Mouse (Mus musculus) cerebral cortex, adult 2 months (tissue): ENCODE measurements around the gene Chpf2.

Experiments
- WGBS: fragments of 180-500 bp; shearing (Covaris S2); methylation state at CpG from one replicate; pipeline ENCODE4 v1.1.7; 2018; 5-methylcytosine and 5-hydroxymethylcytosine counted together

Gene Chpf2

DNA sequence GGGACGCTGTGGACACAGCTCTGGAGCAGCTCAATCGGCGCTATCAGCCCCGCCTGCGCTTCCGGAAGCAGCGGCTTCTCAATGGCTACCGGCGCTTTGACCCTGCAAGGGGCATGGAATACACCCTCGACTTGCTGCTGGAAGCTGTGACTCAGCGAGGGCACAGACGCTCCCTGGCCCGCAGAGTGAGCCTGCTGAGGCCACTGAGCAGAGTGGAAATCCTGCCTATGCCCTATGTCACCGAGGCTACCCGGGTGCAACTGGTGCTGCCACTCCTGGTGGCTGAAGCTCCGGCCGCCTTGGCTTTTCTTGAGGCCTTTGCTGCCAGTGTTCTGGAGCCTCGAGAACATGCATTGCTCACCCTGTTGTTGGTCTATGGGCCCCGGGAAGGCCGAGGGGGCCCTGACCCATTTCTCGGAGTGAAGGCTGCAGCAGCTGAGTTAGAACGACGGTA lies 4.8 kb downstream of the Chpf2 start:
- 34% methylated on average over 23 of the region's 23 CpGs for WGBS

DNA sequence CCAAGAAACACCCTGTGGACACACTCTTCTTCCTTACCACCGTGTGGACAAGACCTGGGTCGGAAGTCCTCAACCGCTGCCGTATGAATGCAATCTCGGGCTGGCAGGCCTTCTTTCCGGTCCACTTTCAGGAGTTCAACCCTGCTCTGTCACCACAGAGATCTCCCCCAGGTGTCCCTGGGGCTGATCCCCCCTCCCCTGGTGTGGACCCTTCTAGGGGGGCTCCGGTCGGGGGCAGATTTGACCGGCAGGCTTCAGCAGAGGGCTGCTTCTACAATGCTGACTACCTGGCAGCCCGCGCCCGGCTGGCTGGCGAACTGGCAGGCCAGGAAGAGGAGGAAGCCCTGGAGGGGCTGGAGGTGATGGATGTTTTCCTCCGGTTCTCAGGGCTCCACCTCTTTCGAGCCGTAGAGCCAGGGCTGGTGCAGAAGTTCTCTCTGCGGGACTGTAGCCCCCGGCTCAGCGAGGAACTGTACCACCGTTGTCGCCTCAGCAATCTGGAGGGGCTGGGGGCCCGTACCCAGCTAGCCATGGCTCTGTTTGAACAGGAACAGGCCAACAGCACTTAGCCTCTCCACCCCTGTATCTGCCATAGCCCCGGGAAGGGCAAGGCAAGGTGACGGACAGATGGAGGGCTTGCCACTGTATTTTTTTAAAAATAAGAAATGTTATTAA lies 5.4 kb downstream of the Chpf2 start:
- WGBS: 57% methylated on average over 24 of the region's 24 CpGs

DNA sequence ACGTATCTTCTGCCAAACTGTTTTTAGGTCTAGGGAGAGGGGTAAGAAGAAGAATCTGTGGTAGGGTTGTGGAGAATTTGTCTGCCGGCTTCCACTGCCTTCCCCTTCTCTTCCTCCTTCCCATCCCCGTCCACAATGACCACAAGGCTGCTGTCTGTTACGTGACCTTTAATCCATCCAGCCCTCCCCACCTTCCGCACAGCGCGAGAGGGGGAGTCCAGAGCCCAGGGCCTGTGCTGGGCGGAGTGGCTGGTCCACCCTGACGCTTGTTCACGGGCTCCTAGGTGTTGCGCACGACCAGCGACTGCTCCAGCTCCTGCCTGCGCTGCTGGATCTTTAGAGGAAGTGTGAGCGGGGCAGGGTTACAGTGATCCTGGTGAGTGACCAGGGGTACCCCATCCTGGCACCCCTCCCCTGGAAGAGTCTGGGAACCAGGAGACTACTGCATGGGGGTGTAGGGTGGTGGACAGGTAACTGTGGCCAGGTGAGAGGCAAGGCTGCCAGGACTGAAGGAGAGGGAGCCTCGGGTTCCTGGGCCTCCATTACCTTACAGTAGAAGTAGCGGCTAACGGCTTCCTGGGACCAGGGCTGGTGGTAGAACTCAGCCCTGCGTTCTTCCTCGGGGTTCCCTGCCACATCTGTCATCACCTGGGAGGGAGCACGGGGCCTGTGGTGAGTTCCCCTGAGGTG lies 6.1 kb downstream of the Chpf2 start:
- WGBS: 67% methylated on average over 21 of the region's 21 CpGs

DNA sequence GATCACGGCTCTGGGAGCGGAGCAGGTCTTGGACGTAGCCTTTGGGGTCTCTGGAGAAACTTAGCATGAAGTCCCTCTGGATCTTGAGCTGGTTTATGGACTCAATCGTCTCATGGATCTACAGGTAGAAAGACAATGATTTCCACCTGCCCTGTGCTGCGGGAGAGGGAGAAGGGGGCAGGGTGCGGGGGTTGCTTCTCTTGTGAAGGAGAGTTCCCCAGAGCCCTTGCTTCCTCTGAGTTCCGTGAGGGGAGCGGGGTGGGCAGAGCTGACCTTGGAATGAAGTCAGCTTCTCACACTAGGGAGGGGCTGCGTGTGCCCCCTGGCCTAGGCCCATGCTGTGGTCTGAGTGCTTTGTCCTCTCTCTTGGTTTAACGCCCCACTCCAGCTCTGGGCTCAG lies 6.7 kb downstream of the Chpf2 start:
- WGBS: 77% methylated on average over 10 of the region's 10 CpGs

DNA sequence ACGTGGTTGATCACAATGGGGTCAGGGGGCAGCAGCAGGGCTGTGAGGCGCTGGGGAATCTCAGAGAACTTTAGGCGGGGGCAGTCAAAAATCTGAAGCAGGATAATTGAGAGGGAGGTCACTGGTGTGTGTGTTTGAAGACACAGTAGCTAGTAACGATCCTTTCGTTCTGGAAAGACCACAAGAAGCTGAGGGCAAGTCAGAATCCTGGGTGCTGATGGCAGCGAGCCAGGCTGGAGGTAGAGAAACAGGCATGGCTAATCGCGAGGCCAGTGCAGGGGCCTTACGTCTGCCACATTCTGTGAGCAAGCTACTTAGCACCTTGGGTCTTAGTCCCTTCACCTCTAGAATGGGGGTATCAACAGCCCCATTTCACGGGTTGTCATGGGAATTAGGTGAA lies 7.4 kb downstream of the Chpf2 start:
- 63% methylated on average over 10 of the region's 10 CpGs for WGBS

DNA sequence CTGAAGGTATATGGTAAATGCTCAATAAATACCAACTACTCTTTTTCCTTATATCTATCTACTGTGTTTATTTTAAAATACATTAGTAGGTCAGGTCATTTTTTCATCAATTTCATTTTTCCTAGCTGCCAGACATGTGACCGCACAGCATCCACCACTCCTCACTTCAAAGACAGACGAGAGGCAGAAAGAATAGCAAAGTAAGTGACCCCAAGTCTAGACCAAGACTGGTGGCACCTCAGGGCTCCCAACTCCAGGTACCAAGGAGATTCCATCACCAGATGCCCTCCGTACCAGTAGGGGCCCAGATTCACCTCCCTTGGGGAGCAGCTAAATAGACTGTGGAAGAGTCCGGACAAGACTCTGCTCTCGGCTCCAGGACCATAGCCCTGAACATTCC lies 7.8 kb downstream of the Chpf2 start:
- WGBS: 88% methylated on average over 5 of the region's 5 CpGs

DNA sequence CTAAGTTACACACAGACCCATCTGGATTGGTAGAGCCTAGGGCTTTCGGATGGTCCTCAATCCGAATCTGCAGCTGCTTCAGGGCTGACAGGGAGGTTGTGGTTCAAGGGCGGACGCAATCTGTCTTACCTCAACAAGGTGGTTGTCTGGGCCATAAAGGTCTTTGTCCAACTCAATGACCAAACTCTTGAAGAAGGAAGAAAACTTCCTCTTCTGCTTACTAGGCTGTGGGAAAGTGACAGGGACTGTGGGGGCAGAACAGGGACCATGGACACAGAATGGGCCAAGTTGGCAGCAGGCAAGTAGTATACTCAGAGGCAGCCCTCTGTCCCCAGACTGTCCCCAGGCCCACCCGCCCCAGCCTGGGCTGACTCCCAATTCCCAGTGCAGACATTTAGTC lies 8.7 kb downstream of the Chpf2 start:
- WGBS: 84% methylated on average over 5 of the region's 5 CpGs

DNA sequence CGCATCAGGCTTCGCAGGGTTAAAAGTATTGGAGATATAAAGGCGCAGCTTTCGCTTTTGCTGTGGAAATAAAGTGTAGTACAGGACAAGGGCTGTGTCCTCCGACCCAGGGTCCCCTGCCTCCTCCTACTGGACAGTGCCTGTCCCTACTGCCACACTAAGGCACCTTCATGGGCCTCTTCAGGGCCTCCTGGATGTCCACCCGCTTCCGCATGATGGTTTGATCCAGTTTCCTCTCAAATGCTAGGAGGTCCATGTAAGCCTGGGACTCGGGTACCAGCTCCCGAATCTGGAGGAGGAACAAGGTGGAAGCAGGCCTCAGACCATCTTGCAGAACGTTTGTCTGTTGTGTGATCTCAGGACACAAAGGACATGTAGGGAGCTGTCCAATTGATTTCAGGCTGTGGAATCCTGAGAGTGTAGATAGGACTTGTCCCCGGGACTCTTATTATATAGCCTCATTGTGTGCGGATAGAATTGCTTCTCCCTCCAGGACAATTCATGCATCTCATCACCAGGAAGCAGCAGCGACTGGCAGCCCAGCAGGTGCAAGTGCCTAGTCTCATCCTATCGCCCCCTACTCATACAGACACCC lies 9.3 kb downstream of the Chpf2 start:
- WGBS: 41% methylated on average over 14 of the region's 14 CpGs

DNA sequence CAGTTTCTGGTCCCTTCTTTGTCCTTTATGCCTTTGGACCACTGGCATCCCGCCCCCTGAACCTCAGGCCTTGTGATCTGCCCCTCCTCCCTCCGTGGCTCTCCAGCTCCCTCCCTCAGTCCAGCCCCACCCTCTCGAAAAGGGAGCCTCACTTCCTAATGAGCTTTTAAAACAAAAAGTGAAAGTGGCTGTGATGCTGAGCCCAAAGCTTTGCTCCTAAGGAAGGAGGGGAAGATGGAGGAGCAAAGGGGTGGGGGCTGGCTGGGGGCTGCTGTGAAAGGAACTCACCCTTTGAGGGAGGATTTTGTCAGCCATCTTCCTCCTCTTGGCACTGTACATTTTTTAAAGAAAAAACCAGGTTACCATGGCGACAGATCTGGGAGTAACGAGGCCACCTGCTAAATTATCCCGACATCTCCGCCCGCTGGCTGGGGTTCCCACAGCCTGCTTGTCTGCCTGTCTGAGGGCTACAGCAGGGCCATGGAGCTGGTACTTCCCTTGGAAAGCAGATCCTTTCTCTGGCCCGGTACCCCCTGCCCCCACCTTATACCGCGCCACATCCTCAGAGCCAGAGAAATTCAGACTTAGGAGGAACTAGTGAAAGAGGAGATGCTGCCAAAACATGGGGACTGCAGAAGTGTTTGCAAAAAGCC lies 10.1 kb downstream of the Chpf2 start:
- WGBS: 7% methylated on average over 11 of the region's 11 CpGs

DNA sequence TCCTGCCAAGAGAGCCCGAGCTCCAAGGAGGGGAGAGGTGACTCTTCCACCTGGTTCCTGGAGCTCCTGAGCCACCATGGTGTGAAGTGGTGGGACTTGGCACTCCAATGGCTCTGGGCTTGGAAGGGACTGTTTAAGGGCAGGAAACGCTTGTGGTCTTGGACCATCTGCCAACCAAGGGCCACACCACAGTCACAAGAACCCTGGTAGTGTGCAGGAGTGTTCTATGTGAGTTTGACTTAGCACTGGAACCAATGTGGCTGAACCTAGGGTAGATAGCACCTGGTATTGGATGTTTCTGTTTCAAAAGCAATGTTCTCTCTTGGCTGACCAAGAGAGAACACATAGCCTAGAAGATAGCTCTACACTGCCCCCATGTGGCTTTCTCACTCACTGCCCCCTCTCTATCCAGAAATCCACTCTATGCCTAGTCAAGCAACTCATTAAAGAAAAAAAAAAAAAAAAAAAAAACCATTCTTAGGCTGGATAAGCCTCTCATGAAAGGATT lies 10.7 kb downstream of the Chpf2 start:
- WGBS: 10% methylated on average over 2 of the region's 2 CpGs

DNA sequence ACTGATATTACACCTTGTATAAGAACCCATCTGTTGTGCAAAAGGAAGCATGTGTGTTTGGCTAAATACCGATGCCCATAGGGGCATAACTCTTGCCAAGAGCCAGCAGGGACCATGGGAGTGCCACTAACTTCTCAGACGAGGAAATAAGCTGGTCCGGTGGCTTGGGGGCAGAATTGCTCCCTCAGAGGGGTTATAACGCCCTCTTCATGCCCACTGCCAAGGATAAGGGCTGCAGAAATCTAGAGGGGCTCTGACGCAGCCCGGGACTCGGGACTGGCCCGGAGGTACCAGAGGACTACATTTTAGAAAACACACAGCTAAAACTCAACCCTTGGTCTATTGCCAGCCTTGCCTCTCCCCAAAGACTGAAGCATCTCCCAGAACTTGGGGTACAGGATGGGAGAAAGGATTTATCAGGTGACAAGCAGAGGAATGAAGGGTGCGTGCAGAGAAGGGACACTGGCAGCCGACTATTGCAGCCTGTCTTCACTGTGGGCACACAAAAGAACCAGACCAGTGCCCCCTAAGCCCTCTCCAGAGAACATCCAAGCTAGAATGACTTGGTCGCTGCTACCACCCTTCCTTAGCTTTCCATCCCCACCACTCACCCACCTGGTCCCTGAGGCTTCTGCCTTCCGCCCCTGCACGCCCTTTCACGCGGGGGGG lies 11.5 kb downstream of the Chpf2 start:
- 8% methylated on average over 15 of the region's 15 CpGs for WGBS

DNA sequence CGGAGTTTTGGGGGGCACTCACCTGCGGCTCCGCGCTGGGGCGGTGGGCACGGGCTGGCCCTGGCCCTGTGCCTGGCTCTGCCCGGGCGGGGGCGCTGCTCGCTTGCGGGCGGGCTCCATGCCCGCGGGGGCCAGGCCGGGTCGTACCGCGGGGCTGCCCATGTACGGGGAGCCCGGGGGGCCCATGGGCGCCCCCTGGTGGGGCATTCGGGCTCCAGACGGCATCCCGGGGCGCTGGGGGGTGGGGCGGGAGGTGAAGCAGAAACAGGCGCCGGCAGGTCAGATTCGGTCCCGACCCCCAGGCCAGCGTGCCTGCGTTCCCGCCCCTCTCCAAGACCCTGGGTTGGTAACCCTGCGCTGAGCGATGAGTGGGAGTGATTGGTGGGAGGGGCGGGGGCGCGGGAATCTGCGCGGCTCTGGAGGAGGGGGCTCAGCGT lies 12.0 kb downstream of the Chpf2 start:
- 2% methylated on average over 41 of the region's 41 CpGs for WGBS

DNA sequence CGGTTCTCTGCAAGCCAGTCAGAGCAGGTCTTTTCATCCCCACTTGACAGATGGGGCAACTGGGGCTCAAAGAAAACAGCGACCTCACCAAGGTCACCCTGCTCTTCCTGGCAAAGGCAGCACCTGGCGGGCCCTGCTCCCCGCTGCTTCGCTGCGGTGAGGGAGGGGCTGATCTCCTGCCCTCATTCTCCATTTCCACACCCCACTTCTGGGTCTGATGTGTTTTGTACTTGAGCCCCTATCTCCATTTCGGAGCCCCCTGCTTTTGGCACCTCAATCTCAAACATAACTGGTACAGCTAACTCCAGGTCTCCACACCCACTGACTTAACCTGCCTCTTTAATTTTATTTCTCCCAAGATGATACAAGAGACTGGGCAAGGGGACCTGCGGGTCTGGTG lies 12.6 kb downstream of the Chpf2 start:
- WGBS: 24% methylated on average over 8 of the region's 8 CpGs

DNA sequence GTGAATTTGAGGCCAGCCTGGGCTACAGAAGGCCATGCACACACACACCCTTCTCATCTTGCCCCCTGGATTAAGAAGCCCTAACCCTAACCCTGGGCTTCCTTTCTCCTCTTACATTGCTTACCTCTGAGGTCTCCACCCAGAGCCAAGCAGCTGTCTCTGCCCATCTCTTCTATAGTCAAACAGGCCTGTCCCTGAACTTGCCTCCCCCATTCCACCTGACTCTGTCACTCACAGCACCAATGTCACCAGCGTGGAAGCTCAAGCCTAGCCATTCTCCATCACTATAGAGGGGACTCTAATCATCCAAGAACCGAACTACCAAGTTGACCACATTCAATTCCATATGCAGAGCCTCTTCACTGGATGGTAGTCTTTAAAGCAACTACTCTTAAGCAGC lies 13.7 kb downstream of the Chpf2 start:
- WGBS: 86% methylated on average over 2 of the region's 2 CpGs

DNA sequence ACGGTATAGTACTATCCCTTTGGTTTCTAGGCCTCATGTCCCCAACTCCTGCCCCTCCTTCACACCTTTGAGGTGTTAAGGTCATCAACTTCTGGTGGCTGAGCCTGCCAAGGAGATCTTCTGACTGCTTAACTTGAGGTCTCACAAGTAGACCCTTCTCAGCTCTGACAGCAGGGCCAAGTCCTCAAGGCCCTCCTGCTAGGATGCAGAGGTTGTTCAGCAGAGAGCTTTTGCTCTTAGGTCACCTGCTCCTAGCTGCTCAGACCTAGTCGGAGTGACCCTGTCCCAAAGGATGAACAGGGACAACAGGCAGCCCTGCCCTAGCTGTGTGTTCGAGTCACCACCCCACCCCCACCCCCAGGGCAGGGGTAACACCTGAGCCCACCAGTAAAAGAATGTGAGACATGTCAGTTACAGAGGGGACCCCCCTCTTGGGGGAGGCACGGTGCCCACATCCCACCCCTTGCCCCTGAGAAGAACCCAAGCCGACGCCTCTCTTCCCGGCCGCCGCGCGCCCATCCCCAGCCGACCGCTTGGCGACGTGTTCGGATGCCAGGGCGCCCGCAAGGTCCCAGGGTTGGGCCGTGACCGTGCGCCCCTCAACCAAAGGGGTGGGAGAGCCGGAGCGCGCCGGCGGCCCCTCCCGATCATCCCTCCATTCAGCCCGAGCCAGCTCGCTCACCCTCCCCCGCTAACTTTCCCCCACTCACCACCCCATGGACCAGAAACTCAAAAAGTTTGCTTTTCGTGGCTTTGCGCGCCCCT lies 14.7 kb downstream of the Chpf2 start:
- 6% methylated on average over 33 of the region's 33 CpGs for WGBS

DNA sequence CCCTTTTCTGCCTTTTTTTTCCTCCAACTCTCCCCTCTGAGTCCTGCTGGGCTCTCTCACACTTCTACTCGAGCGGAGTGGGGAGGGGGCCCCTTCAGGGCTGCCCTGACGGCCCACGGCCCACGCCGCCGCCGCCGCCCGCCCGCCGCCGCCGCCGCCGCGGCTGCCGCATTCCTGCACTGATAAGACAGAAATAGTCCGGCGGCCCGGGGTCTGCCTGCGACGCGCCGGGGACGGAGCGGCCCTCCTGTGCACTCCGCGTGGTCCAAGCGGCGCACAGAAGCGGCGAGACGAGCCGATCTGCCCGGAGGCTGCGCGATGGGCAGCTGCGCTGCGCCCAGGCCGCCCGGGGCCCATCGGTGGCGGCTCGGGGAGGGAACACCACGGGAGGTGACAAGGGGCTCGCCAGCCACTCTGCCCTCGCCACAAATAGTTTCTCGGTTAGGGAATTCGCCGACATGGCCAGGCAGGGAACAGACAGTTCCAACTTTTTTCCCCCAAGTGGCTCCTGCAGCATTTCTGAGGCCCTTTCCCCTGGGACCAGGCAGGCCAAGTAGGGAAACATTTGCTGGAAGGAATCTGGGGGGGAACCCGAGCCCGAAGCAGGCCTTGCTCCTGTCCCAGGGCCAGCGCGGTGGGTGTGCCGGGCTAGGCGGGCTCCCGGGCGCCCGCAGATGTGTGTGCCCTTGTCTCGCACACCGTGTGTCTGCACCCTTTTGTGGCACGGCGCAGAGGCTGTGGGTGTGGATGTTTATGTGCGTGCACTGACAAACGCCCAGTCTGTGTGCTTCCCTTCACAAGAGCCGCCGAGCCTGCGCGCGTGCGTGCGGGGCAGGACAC lies 15.6 kb downstream of the Chpf2 start:
- under 1% methylated on average over 73 of the region's 73 CpGs for WGBS

DNA sequence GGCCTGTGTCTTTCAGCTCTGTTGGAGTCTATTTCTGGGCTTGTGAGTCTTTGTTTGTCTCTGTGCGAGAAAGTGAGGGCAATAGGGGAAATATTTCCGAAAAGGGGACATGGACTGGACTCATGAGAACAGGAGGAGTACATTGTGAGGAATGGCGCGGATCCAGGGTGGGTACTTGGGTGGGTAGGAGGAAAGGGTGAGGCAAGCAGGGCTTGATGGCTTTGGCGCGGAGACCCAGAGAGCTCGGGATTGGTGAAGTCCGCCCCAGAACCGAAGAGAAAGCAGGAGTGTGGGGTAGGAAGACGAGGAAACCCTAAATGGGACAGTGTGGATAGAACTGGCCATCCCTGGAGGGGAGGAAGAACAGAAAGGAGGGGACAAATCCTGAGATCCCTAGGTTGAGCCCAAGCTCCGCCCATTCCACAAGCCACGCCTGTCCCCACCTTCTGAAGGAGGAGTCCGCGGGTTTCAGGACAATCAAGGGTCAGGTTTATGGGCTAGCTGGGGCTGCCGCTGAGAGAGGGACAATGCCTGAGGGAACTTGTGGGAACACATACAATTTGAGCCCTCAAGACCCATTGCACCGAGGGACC lies 16.3 kb downstream of the Chpf2 start:
- 11% methylated on average over 16 of the region's 16 CpGs for WGBS

DNA sequence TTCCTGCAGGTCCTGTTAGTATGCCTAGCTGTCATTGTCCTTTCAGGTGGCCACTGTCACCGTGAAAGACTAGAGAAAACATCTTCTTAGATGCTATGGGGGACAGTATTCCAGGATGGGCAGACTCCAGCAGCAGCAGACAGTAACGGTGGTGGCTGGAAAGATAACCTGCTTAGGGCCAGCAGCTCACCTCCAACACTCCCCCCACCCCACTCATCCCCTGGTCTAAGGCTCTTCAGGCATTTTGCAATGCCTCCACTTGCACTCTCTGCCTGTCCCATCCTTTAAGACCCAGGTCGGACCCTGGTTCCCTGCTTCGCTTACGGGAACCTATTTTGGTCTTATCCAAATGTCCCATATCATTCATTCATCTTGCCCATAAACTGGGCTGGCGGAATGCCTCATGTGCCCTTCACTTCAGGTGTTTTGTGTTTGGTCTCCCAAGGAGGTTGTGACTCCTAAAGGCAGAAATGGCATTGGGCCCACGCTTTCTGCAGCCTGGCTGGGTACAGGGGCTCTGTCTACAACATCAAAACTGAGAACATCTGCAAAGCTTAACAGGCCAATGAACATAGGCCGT lies 17.0 kb downstream of the Chpf2 start:
- whole genome bisulfite sequencing: 82% methylated on average over 8 of the region's 8 CpGs

DNA sequence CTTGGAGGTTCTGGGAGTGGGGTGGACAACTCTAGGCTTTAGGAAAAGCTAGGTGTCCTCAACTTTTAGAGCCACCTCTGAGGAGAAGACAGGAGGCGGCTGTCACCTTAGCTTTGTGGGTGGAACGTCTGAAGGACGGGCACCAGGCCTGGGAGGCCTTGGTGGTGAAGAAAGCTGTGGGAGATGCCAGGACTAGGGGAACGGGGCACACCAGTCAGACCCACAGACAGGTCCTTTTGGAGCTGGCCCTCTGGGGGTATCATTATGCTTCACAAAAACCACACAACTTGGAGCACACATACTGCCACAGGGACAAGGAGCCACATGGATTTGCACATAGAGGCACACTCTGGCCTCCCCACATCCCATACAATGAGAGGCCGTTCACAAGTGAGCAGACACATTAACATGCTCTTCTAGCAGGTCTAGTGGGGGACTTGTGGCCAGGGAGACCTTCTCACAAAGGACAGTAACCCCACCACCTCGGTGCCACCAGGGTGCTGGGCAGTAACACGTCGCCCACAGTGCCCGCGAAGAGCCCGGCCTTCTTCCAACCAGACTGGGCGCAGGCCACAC lies 17.6 kb downstream of the Chpf2 start:
- WGBS: 15% methylated on average over 12 of the region's 12 CpGs
